Mouse (Mus musculus) layer of hippocampus, adult 9-10 months (tissue): Measurements from ENCODE around the gene Spryd7.
A peak's percentile ranks its signal among the peaks of the same experiment; 100 is the strongest.
"Not testable (repeated sequence)": the region's sequence is repeated elsewhere in the genome, so short reads cannot be mapped to it uniquely, and the experiment has no call there.

Source experiments
- DNase-seq: peaks from one replicate; pipeline ENCODE4 v3.0.0; 2022; ENCODE audit warnings: low spot score

The Spryd7 gene

GRCm38 (mm10) chr14:61556289-61557147 lies at the start of gene Spryd7:
Gene Spryd7 (minus strand): TSS chr14:61556886.
- peak; percentile 84 for DNase-seq

- not testable (repeated sequence) for DNase-seq
Measured at GRCm38 (mm10) chr14:61606088-61606487, 49.4 kb upstream of the Spryd7 start.

- DNase-seq, result no peak
Measured at GRCm38 (mm10) chr14:61604081-61604480, 47.4 kb upstream of the Spryd7 start.

- DNase-seq, result no peak
Measured at GRCm38 (mm10) chr14:61603069-61603755, 46.5 kb upstream of the Spryd7 start.

GRCm38 (mm10) chr14:61601348-61601747 lies 44.7 kb upstream of the Spryd7 start:
- DNase-seq, result no peak

- DNase-seq, result peak; percentile 64
Measured at GRCm38 (mm10) chr14:61599057-61599806, 42.5 kb upstream of the Spryd7 start.

GRCm38 (mm10) chr14:61597968-61598367 lies 41.3 kb upstream of the Spryd7 start, which contains the start of gene Trim13:
Gene Trim13 (plus strand): TSS chr14:61598247.
- DNase-seq, result no peak

GRCm38 (mm10) chr14:61596719-61597426 lies 40.2 kb upstream of the Spryd7 start:
- DNase-seq, result no peak

- no peak for DNase-seq
Measured at GRCm38 (mm10) chr14:61589288-61590065, 32.8 kb upstream of the Spryd7 start.

GRCm38 (mm10) chr14:61575941-61576340 lies 19.3 kb upstream of the Spryd7 start:
- no peak for DNase-seq

GRCm38 (mm10) chr14:61575066-61575465 lies 18.4 kb upstream of the Spryd7 start:
- no peak for DNase-seq

- no peak for DNase-seq
Measured at GRCm38 (mm10) chr14:61572131-61572530, 15.4 kb upstream of the Spryd7 start.

- DNase-seq, result peak; percentile 78
Measured at GRCm38 (mm10) chr14:61571366-61571765, 14.7 kb upstream of the Spryd7 start.

- no peak for DNase-seq
Measured at GRCm38 (mm10) chr14:61569344-61569743, 12.7 kb upstream of the Spryd7 start.

- DNase-seq, result not testable (repeated sequence)
Measured at GRCm38 (mm10) chr14:61566211-61566610, 9.5 kb upstream of the Spryd7 start.

GRCm38 (mm10) chr14:61559856-61560255 lies 3.2 kb upstream of the Spryd7 start:
- DNase-seq, result no peak

- DNase-seq, result no peak
Measured at GRCm38 (mm10) chr14:61558901-61559300, 2.2 kb upstream of the Spryd7 start.

- no peak for DNase-seq
Measured at GRCm38 (mm10) chr14:61555931-61556288, 776 bp downstream of the Spryd7 start.

GRCm38 (mm10) chr14:61548614-61549013 lies 8.1 kb downstream of the Spryd7 start:
- no peak for DNase-seq

GRCm38 (mm10) chr14:61537772-61538171 lies 18.9 kb downstream of the Spryd7 start:
- DNase-seq, result not testable (repeated sequence)
